Mouse (Mus musculus): ENCODE measurements around the gene Bphl.

The Bphl gene

GRCm38 (mm10) chr13:34037172-34038055, at the start of gene Bphl:
TSS of gene Bphl (plus strand) at chr13:34037597.
- peak; percentile 89 to 91 for DNase-seq (ENCODE audit: low spot score in 2 of 2)

GRCm38 (mm10) chr13:33989625-33990024, 47.8 kb upstream of the Bphl start:
- DNase-seq (ENCODE audit: low spot score in 2 of 2), result no peak

DNA sequence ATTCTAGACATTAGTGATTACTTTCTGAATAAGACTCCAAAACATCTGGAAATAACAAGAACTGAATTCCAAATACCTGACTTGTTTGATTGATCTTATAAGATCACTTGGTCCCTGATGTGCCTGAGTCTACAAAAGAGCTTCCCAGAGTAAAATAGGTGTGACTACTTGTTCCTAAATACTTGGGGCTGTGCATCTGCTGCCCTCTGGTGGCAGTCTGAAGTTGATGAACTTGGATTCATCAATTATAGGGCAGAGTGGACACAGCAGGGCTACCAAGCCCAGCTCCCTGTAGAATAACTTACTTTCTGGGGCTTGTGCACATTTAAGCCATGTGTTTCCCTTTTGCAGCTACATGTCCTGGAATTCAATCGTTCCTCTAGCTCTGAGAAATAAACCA, 42.2 kb upstream of the Bphl start:
- DNase-seq (ENCODE audit: low spot score in 2 of 2), result peak; percentile 32 to 51

GRCm38 (mm10) chr13:34002058-34003006, 35.1 kb upstream of the Bphl start, which contains the start of the genes Ripk1 and Serpinb6a:
TSS of gene Ripk1 (plus strand) at chr13:34002363.
TSS of gene Serpinb6a (minus strand) at chr13:34002794.
- peak; percentile 78 to 88 for DNase-seq (ENCODE audit: low spot score in 2 of 2)

DNA sequence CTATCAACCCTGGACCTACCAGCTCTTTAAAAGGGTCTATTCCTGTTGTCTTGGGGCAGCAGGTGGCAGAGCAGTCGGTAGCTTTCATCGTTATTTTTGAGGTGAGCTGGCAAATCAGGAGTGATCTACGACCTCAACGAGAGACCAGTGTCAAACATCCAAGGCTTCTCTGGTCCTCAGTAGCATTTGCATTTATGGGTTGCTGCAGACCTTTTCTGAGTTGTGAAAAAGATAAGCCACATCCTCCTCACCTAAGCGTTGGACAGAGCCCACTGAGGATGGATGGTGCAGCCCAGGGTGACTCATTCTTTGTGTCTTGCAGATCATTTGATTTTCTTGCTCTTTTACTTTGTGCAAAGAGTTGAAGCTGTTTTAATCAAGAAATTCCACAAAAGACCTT, 34.3 kb upstream of the Bphl start:
- DNase-seq (ENCODE audit: low spot score in 2 of 2), result no peak

- DNase-seq (ENCODE audit: low spot score in 2 of 2), result no peak
Observed at GRCm38 (mm10) chr13:34007234-34007633, 30.2 kb upstream of the Bphl start.

DNA sequence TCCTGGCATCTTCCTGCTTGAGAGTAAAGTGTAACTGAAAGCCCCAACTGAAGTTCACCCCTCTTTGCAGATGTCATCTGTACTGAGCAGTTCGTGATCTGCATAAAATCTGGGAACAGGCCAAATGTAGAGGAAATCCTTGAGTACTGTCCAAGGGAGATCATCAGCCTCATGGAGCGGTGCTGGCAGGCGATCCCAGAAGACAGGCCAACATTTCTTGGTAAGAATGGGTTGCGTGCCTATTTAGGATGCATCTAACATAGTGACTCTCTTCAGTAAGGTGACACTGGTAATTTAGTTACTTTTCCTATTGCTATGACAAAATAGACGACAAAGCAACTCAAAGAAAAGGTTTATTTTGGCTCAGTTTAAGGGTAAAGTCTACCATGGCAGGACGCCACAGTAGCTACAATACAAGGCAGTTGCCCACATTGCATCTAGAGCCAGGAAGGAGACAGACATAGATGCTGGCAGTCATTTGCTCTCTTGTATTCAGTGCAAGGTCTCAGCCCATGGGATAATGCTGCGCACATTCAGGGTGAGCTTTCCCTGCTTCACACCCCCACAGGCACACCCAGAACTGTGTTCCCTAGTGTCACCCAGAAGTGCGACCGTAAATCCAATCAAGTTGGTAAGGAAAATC, 20.3 kb upstream of the Bphl start:
- DNase-seq (ENCODE audit: low spot score in 2 of 2), result no peak

DNA sequence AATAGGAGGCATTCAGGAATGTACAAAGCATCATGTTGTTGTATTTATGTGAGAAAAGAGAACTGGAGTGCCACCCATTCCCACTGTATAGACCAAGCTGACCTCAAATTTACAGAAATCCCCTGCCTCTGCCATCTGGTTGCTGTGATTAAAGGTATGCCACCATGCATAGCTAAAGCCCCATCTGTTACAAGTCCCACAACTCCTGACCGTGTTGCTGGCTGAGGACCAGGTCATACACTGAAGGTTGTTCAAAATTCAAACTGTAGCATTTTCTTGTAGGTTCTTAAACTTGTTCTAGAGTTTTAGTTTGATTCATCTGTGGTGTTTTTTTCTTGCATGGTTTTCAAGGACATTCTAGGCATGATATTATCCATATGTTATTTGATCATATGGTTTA, 18.9 kb upstream of the Bphl start:
- no peak for DNase-seq (ENCODE audit: low spot score in 2 of 2)

- DNase-seq (ENCODE audit: low spot score in 2 of 2), result no peak
Observed at GRCm38 (mm10) chr13:34021998-34022397, 15.4 kb upstream of the Bphl start.

DNA sequence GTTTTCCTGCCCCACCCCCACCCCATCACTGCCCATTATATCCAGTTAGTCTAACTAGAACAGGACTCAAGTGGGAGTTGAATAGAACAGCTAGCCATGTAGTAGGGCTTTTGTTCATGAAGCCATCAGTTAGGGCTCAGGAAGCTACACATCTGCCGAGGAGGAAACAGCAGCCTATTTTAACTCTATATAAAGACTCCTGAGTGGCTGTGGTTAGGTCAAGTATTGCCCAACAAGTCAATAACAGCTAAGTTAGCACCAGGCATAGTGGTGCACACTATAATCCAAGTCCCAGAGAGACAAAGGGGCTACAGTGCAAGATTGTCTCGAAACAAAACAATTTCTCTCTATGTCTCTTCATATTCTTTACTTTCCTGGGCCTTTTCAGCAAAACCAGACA, 5.4 kb upstream of the Bphl start:
- no peak for DNase-seq (ENCODE audit: low spot score in 2 of 2)

DNA sequence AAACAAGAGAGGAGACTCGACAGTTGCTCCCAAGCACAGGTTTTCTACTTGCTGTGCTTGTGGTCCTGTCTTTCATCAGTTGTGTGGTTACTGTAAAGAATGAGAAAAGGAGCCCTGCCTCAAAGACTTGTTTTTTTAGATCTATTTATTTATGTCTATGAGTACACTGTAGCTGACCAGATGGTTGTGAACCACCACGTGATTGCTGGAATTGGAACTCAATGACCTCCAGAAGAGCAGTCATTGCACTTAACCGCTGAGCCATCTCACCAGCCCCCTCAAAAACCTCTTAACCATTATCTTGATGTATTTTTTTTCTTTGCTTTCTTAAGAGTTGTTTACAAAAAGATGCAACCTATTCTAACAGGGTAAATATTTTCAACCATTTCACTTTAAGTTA, 2.0 kb upstream of the Bphl start:
- DNase-seq (ENCODE audit: low spot score in 2 of 2), result no peak

DNA sequence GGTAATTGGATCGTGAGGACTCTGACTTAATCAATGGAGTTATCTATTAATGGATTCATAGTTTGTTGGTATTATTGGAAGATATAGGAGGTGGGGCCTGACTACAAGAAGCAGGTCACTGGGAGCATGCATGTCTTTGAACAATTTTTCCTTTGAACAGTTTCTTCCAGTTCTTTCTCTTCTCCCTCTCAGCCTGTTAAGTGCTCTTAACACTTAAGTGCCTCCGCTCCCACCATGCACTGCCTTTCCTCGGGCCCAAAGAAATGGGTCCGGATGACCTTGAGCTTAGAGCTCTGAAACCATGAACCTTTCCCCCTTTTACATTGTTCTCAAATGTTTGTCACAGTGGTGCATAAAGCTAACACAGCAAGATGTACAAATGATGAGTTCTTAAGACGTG, 671 bp upstream of the Bphl start:
- no peak for DNase-seq (ENCODE audit: low spot score in 2 of 2)

GRCm38 (mm10) chr13:34038056-34038432, 647 bp downstream of the Bphl start:
- DNase-seq (ENCODE audit: low spot score in 2 of 2), result no peak

- no peak for DNase-seq (ENCODE audit: low spot score in 2 of 2)
Observed at GRCm38 (mm10) chr13:34038901-34039341, 1.5 kb downstream of the Bphl start.

DNA sequence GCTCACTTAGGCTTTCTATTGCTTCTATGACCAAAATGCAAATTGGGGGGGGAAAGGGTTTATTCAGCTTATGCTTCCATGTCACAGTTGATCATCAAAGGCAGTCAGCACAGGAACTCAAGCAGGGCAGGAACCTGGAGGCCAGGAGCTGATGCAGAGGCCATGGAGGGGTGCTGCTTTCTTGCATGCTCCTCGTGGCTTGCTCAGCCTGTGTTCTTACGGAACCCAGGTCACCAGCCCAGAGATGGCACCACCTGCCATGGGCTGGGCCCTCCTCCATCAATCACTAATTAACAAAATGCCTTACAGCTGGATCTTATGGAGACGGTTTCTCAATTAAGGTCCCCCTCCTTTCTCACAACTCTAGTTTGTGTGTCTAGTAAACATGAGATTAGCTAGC, 2.7 kb downstream of the Bphl start:
- DNase-seq (ENCODE audit: low spot score in 2 of 2), result no peak

DNA sequence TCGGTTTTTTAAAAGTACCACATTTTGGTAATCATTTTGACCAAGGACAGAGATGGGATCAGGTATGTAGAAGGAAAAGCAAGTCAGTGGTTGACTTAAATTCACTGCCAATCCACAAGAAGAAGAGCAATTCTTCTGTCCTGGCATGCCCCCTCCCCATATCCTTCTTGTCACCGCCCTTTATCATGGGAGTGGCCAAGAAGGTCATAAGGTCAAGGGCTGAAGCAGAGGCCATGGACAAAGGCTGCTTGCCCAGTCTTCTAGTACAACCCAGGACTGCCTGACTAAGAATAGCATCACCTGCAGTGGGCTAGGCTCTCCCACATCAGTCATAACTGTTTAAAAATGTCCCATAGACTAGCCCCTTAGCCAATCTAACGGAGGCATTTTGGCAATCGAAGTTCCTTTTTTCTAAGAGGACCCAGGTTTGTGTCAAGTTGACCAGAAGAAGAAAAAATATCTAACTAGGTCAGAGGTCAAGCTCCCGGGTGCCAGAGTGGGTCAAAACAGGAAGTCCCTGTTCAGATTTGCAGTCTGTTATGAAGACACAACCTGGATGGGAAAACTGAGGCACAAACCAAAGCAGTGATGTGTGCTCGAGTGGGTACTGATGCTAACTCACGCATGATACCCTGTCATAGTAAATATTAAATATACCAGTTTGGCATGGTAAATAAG, 6.5 kb downstream of the Bphl start:
- DNase-seq (ENCODE audit: low spot score in 2 of 2), result no peak

GRCm38 (mm10) chr13:34045511-34046249, 8.3 kb downstream of the Bphl start:
- no peak for DNase-seq (ENCODE audit: low spot score in 2 of 2)

DNA sequence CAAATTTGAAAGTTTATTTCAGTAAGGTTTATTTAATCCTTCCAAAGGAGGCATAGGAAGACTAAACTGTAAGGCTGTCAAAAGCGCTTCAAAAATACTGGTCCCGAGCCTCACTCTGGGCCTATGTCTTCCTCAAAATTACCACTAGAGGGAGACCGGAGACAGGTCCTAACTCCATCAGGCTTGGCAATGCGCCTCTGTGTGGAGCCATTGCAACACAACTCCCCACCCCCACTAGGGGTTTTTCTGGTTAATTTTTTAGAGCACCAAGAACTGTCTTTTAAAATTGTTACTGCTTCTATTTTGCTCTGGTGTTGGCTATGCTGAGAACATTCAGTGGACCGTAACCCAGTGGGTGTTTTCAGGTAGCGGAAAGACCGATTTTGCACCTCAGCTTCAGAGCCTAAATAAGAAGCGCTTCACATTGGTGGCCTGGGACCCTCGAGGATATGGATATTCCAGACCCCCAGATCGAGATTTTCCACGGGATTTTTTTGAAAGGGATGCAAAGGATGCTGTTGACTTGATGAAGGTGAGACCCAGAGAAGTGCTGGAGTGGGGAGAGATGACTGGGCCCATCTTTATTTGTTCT, 9.1 kb downstream of the Bphl start:
- DNase-seq (ENCODE audit: low spot score in 2 of 2), result peak; percentile 69 to 80

DNA sequence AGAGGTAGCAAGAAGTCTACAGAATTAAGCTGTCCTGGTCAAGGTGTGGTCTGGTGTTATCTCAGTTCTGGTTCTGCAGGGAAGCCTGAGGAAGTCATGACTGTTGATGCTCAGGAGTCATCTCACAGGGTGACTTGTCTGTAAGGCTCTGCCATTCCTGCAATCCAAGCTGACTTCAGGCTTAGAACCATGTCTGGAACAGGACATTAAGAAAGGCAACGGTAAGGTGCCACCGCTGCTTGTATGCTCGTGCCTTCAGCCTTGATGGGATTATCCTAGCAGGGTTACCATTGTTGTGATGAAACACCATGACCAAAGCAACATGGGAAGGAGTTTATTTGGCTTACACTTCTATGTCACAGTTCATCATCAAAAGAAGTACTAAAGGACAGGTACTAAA, 10.1 kb downstream of the Bphl start:
- DNase-seq (ENCODE audit: low spot score in 2 of 2), result no peak

- no peak for DNase-seq (ENCODE audit: low spot score in 2 of 2)
Observed at GRCm38 (mm10) chr13:34050479-34050878, 13.1 kb downstream of the Bphl start.

Measured in frontal cortex, postnatal 10 days (tissue).